Mouse (Mus musculus) intestine, postnatal 0 days (tissue): Measurements from ENCODE around the gene Ankrd35. TPM values are rescaled to one million over a fixed set of nuclear protein-coding genes. Genes with fewer than 3 reads are reported as not detected.
A peak's percentile ranks its signal among the peaks of the same experiment; 100 is the strongest.

Experiments used
- ATAC-seq: fragments of 200-750 bp; cut with Nextera tagmentation; 2 replicates; pipeline ENCODE4 v1.8.0; 2017; ENCODE audit warnings: mild to moderate bottlenecking, moderate TSS enrichment, moderate library complexity
- H3K27ac ChIP-seq: fragments of 300-500 bp; sonication (generic); 2 replicates; pipeline ENCODE4 v1.5.1; 2014; ENCODE audit warnings: mild to moderate bottlenecking, low read depth, low read length, moderate library complexity
- H3K27me3 ChIP-seq: fragments of 300-500 bp; sonication (generic); replicated peaks from 2 replicates; pipeline ENCODE4 v1.6.1; 2014; ENCODE audit warnings: low read length, mixed read lengths; ENCODE audit not compliant: control insufficient read depth, insufficient read depth
- H3K36me3 ChIP-seq: fragments of 300-500 bp; sonication (generic); 2 replicates; pipeline ENCODE4 v1.6.1; 2014; ENCODE audit warnings: mild to moderate bottlenecking, moderate library complexity; ENCODE audit not compliant: control insufficient read depth, insufficient read depth
- H3K4me1 ChIP-seq: fragments of 300-500 bp; sonication (generic); replicated peaks from 2 replicates; pipeline ENCODE4 v1.6.1; 2014; ENCODE audit warnings: antibody characterized with exemption, low read length, mixed read lengths; ENCODE audit not compliant: control insufficient read depth, insufficient read depth
- H3K4me2 ChIP-seq: fragments of 300-500 bp; sonication (generic); replicated peaks from 2 replicates; pipeline ENCODE4 v1.6.1; 2014; ENCODE audit warnings: low read depth, mild to moderate bottlenecking, moderate library complexity
- H3K4me3 ChIP-seq: fragments of 300-500 bp; sonication (generic); 2 replicates; pipeline ENCODE4 v1.5.1; 2014; ENCODE audit warnings: low read depth, low read length
- H3K9ac ChIP-seq: fragments of 300-500 bp; sonication (generic); 2 replicates; pipeline ENCODE4 v1.6.1; 2014; ENCODE audit warnings: mild to moderate bottlenecking, low read depth, low read length
- H3K9me3 ChIP-seq: fragments of 300-500 bp; sonication (generic); 2 replicates; pipeline ENCODE4 v1.6.1; 2016; ENCODE audit warnings: mixed run types; ENCODE audit not compliant: control insufficient read depth
- CTCF ChIP-seq: sonication (generic); IDR thresholded peaks from 2 replicates; pipeline ENCODE4 v1.5.1; 2016; ENCODE audit warnings: low read depth, mild to moderate bottlenecking, control low read depth, antibody characterized with exemption, moderate library complexity
- WGBS: fragments of 180-500 bp; shearing (Covaris S2); extraction: QIAGEN DNeasy Blood & Tissue Kit; methylation state at CpG from one replicate; pipeline ENCODE4 v1.1.7; 2014; 5-methylcytosine and 5-hydroxymethylcytosine counted together
- polyA plus RNA-seq: library from polyadenylated mRNA; unstranded; fragments of >200 nt; fragmentation: Nextera tagmentation; extraction: Ambion mirVana; gene quantifications from 2 replicates; pipeline ENCODE4 v1.2.1, GENCODE M21; 2015

Ankrd35 gene
- polyA plus RNA-seq, 1 experiment from 2014 or later: 0.29 TPM

GRCm38 (mm10) chr3:96668424-96669067 lies 1.4 kb upstream of the Ankrd35 start:
- Histone ChIP-seq H3K9me3 (no peaks in the 10 kb centered on the region), H3K4me3 (no peak overlapping the region), H3K4me1 (peaks cover 4% of the 10 kb centered on the region; the same call in 1 of the 2 replicates), H3K4me2 (no peak overlapping the region), H3K9ac (no peak overlapping the region), H3K36me3 (no peaks in the 10 kb centered on the region), H3K27me3 (no peaks in the 10 kb centered on the region; the same call in 1 of the 2 replicates), H3K27ac (no peak overlapping the region)
- TF ChIP-seq CTCF: no peak
- 87% methylated on average over 5 of the region's 5 CpGs for WGBS
- ATAC-seq: no peak

- Histone ChIP-seq H3K4me3 (no peak overlapping the region), H3K36me3 (no peaks in the 10 kb centered on the region), H3K9me3 (no peaks in the 10 kb centered on the region), H3K27ac (no peak overlapping the region), H3K9ac (no peak overlapping the region), H3K27me3 (no peaks in the 10 kb centered on the region; the same call in 1 of the 2 replicates), H3K4me1 (no peaks in the 10 kb centered on the region), H3K4me2 (no peak overlapping the region)
- WGBS: 94% methylated on average over 5 of the region's 5 CpGs
- no peak for TF ChIP-seq CTCF
- no peak for ATAC-seq
Measured at GRCm38 (mm10) chr3:96671519-96671918, 1.6 kb downstream of the Ankrd35 start.

- no peaks in the 10 kb centered on the region for H3K4me1 ChIP-seq
- no peak for ATAC-seq
- no peaks in the 10 kb centered on the region for H3K36me3 ChIP-seq
- no peak for TF ChIP-seq CTCF
- H3K4me2 ChIP-seq: no peak overlapping the region
- 83% methylated on average over 4 of the region's 4 CpGs for WGBS
- H3K9ac ChIP-seq: no peak overlapping the region
- H3K9me3 ChIP-seq: no peaks in the 10 kb centered on the region
- no peaks in the 10 kb centered on the region; the same call in 1 of the 2 replicates for H3K27me3 ChIP-seq
- H3K27ac ChIP-seq: no peak overlapping the region
- no peak overlapping the region for H3K4me3 ChIP-seq
Measured at GRCm38 (mm10) chr3:96673514-96673913, 3.6 kb downstream of the Ankrd35 start.

- 55% methylated on average over 8 of the region's 8 CpGs for WGBS
Measured at GRCm38 (mm10) chr3:96674442-96674841, 4.5 kb downstream of the Ankrd35 start.

GRCm38 (mm10) chr3:96675171-96675570 lies 5.2 kb downstream of the Ankrd35 start:
- no peaks in the 10 kb centered on the region for H3K4me1 ChIP-seq

More at GRCm38 (mm10) chr3:96674442-96674841, 4.5 kb downstream of the Ankrd35 start:
- Histone ChIP-seq H3K27me3 (no peaks in the 10 kb centered on the region; the same call in 1 of the 2 replicates), H3K27ac (no peak overlapping the region), H3K4me2 (no peak overlapping the region), H3K9ac (no peak overlapping the region), H3K4me3 (no peak overlapping the region), H3K36me3 (no peaks in the 10 kb centered on the region), H3K9me3 (no peaks in the 10 kb centered on the region), H3K4me1 (no peaks in the 10 kb centered on the region)
- TF ChIP-seq CTCF: no peak
- no peak for ATAC-seq

GRCm38 (mm10) chr3:96675690-96676089 lies 5.8 kb downstream of the Ankrd35 start:
- 0 out of 2 replicates have a peak, but pooled peaks have one; percentile 29 for ATAC-seq
- no peaks in the 10 kb centered on the region for H3K9me3 ChIP-seq

More at GRCm38 (mm10) chr3:96675171-96675570, 5.2 kb downstream of the Ankrd35 start:
- H3K27ac ChIP-seq: no peak overlapping the region
- no peaks in the 10 kb centered on the region for H3K36me3 ChIP-seq
- TF ChIP-seq CTCF: no peak
- no peak overlapping the region for H3K4me3 ChIP-seq
- no peak for ATAC-seq
- no peak overlapping the region for H3K4me2 ChIP-seq
- no peak overlapping the region for H3K9ac ChIP-seq
- no peaks in the 10 kb centered on the region for H3K9me3 ChIP-seq
- 56% methylated on average over 3 of the region's 3 CpGs for WGBS
- no peaks in the 10 kb centered on the region; the same call in 1 of the 2 replicates for H3K27me3 ChIP-seq

More at GRCm38 (mm10) chr3:96675690-96676089, 5.8 kb downstream of the Ankrd35 start:
- H3K4me1 ChIP-seq: no peaks in the 10 kb centered on the region
- no peak overlapping the region for H3K27ac ChIP-seq
- no peak for TF ChIP-seq CTCF
- no peaks in the 10 kb centered on the region; the same call in 1 of the 2 replicates for H3K27me3 ChIP-seq
- H3K4me3 ChIP-seq: no peak overlapping the region
- H3K4me2 ChIP-seq: no peak overlapping the region
- 47% methylated on average over 3 of the region's 3 CpGs for WGBS
- no peak overlapping the region for H3K9ac ChIP-seq
- no peaks in the 10 kb centered on the region for H3K36me3 ChIP-seq
